Mouse (Mus musculus): ENCODE results near the gene Syde2. TPM values are rescaled to one million over a fixed set of nuclear protein-coding genes. Genes with fewer than 3 reads are reported as not detected.

Syde2 gene
- polyA plus RNA-seq, 2 experiments from 2014 or later, result not detected

GRCm38 (mm10) chr3:146013490-146013889 lies 25.8 kb downstream of the Syde2 start:
- no peak for ATAC-seq

GRCm38 (mm10) chr3:146014321-146014720 lies 26.7 kb downstream of the Syde2 start:
- ATAC-seq, result no peak

- ATAC-seq, result no peak
Measured at GRCm38 (mm10) chr3:146016979-146017378, 29.3 kb downstream of the Syde2 start.

- ATAC-seq, result no peak
Measured at GRCm38 (mm10) chr3:146017521-146017920, 29.9 kb downstream of the Syde2 start.

GRCm38 (mm10) chr3:146022232-146022631 lies 34.6 kb downstream of the Syde2 start:
- ATAC-seq, result no peak

- ATAC-seq, result no peak
Measured at GRCm38 (mm10) chr3:146024746-146025145, 37.1 kb downstream of the Syde2 start.

GRCm38 (mm10) chr3:146025499-146025898 lies 37.8 kb downstream of the Syde2 start:
- ATAC-seq, result no peak

- ATAC-seq, result no peak
Measured at GRCm38 (mm10) chr3:146027116-146027515, 39.4 kb downstream of the Syde2 start.

- no peak for ATAC-seq
Measured at GRCm38 (mm10) chr3:146028406-146028805, 40.7 kb downstream of the Syde2 start.

- ATAC-seq, result no peak
Measured at GRCm38 (mm10) chr3:146029234-146029633, 41.6 kb downstream of the Syde2 start.

GRCm38 (mm10) chr3:146030255-146030836 lies 42.7 kb downstream of the Syde2 start:
- no peak for ATAC-seq

GRCm38 (mm10) chr3:146032976-146033375 lies 45.3 kb downstream of the Syde2 start:
- ATAC-seq, result no peak

- no peak for ATAC-seq
Measured at GRCm38 (mm10) chr3:146037906-146038305, 50.2 kb downstream of the Syde2 start.

- ATAC-seq, result peak; percentile 93
Measured at GRCm38 (mm10) chr3:146039132-146039903, 51.6 kb downstream of the Syde2 start.

- no peak for ATAC-seq
Measured at GRCm38 (mm10) chr3:146041382-146041781, 53.7 kb downstream of the Syde2 start.

- ATAC-seq, result peak; percentile 95
Measured at GRCm38 (mm10) chr3:146044977-146045376, 57.3 kb downstream of the Syde2 start.

GRCm38 (mm10) chr3:146046076-146046475 lies 58.4 kb downstream of the Syde2 start:
- ATAC-seq, result no peak

GRCm38 (mm10) chr3:146047704-146048207 lies 60.1 kb downstream of the Syde2 start:
- no peak for ATAC-seq

- ATAC-seq, result no peak
Measured at GRCm38 (mm10) chr3:146049951-146050350, 62.3 kb downstream of the Syde2 start.

GRCm38 (mm10) chr3:146051277-146052007 lies 63.8 kb downstream of the Syde2 start:
- ATAC-seq, result peak; percentile 26

GRCm38 (mm10) chr3:146053082-146053814 lies 65.6 kb downstream of the Syde2 start:
- no peak for ATAC-seq

GRCm38 (mm10) chr3:146053873-146054272 lies 66.2 kb downstream of the Syde2 start:
- ATAC-seq, result no peak

- no peak for ATAC-seq
Measured at GRCm38 (mm10) chr3:146057131-146057530, 69.5 kb downstream of the Syde2 start.
